Mouse (Mus musculus) liver, adult 2 months (tissue): ENCODE data around the gene Cela2a. TPM values are rescaled to one million over a fixed set of nuclear protein-coding genes. Genes with fewer than 3 reads are reported as not detected.

Experiments
- DNase-seq: peaks from one replicate; pipeline ENCODE4 v3.0.0-alpha.2; 2011; ENCODE audit warnings: low read depth, low spot score; ENCODE audit errors: extremely low read depth
- H3K27ac ChIP-seq: fragments of 200-500 bp; replicated peaks from 2 replicates; pipeline ENCODE4 v1.5.1; 2012; ENCODE audit warnings: low read depth, mild to moderate bottlenecking, control low read depth, inconsistent platforms, low read length; ENCODE audit not compliant: insufficient read depth
- H3K27me3 ChIP-seq: fragments of 200-500 bp; 2 replicates; pipeline ENCODE4 v1.6.1; 2012; ENCODE audit warnings: mild to moderate bottlenecking, moderate library complexity, low read length, inconsistent platforms; ENCODE audit not compliant: control insufficient read depth, insufficient read depth
- H3K36me3 ChIP-seq: fragments of 200-500 bp; 2 replicates; pipeline ENCODE4 v1.6.1; 2012; ENCODE audit warnings: low read length, inconsistent platforms; ENCODE audit not compliant: control insufficient read depth, insufficient read depth
- H3K4me1 ChIP-seq: fragments of 200-500 bp; 2 replicates; pipeline ENCODE4 v1.6.1; 2011; ENCODE audit warnings: low read length; ENCODE audit not compliant: control insufficient read depth, insufficient read depth
- H3K4me3 ChIP-seq: fragments of 200-500 bp; 2 replicates; pipeline ENCODE4 v1.5.1; 2011; ENCODE audit warnings: low read depth, mild to moderate bottlenecking, control low read depth, low read length, moderate library complexity; ENCODE audit not compliant: insufficient read depth
- H3K79me2 ChIP-seq: fragments of 200-500 bp; 2 replicates; pipeline ENCODE4 v1.6.1; 2012; ENCODE audit warnings: inconsistent platforms, mild to moderate bottlenecking, low read length, moderate library complexity; ENCODE audit not compliant: control insufficient read depth, insufficient read depth
- H3K9ac ChIP-seq: fragments of 200-500 bp; 2 replicates; pipeline ENCODE4 v1.6.1; 2012; ENCODE audit warnings: low read depth, mild to moderate bottlenecking, control low read depth, inconsistent platforms, low read length
- CTCF ChIP-seq: fragments of 200-500 bp; IDR thresholded peaks from 2 replicates; pipeline ENCODE4 v1.5.1; 2011; ENCODE audit warnings: low read depth, low read length, control low read depth
- POLR2A ChIP-seq: fragments of 200-500 bp; IDR thresholded peaks from 2 replicates; pipeline ENCODE4 v1.6.1; 2011; ENCODE audit warnings: low read length, control low read depth; ENCODE audit not compliant: insufficient read depth; ENCODE audit errors: extremely low read depth
- WGBS: fragments of 180-500 bp; shearing (Covaris S2); methylation state at CpG from one replicate; pipeline ENCODE4 v1.1.7; 2018; 5-methylcytosine and 5-hydroxymethylcytosine counted together
- polyA plus RNA-seq: library from polyadenylated mRNA; depleted of rRNA; stranded (reverse); fragments of >200 nt; gene quantifications from 2 replicates; pipeline ENCODE4 v1.2.3, GENCODE M21; 2012
- total RNA-seq: library from RNA; depleted of rRNA; stranded (reverse); fragments of >200 nt; gene quantifications from 2 replicates; pipeline ENCODE4 v1.2.3, GENCODE M21; 2014

Gene Cela2a
- total and polyA plus RNA-seq, 2 experiments = 4.8 to 238 TPM

- WGBS = under 1% methylated on average over 42 of the region's 42 CpGs
- peak within 1 kb of the TSS; percentile 82 for H3K27ac ChIP-seq
- peak within 1 kb of the TSS; percentile 75 for H3K4me3 ChIP-seq
- H3K4me1 ChIP-seq = peaks cover 20% of the 10 kb centered on the region
- DNase-seq = peak; percentile 99
- H3K36me3 ChIP-seq = no peaks in the 10 kb centered on the region
- TF ChIP-seq POLR2A = peak; percentile 91
- TF ChIP-seq CTCF = no peak
- peaks cover 1% of the 10 kb centered on the region; the same call in 1 of the 2 replicates for H3K79me2 ChIP-seq
- H3K9ac ChIP-seq = peak within 1 kb of the TSS; percentile 85
- H3K27me3 ChIP-seq = no peaks in the 10 kb centered on the region
Measured at GRCm38 (mm10) chr4:141790524-141790990, 35.4 kb downstream of the Cela2a start, which contains the start of gene Dnajc16. Gene Dnajc16 (minus strand): TSS chr4:141790931.

GRCm38 (mm10) chr4:141789564-141790218 lies 36.3 kb downstream of the Cela2a start:
- H3K27me3 ChIP-seq = no peaks in the 10 kb centered on the region
- H3K4me1 ChIP-seq = peaks cover 12% of the 10 kb centered on the region
- H3K9ac ChIP-seq = peak overlapping the region; percentile 85
- H3K36me3 ChIP-seq = no peaks in the 10 kb centered on the region
- no peak for DNase-seq
- H3K4me3 ChIP-seq = peak overlapping the region; percentile 75
- WGBS = 38% methylated on average over 3 of the region's 3 CpGs
- H3K27ac ChIP-seq = peak overlapping the region; percentile 45
- TF ChIP-seq POLR2A (no peak), CTCF (no peak)
- H3K79me2 ChIP-seq = peaks cover 2% of the 10 kb centered on the region; the same call in 1 of the 2 replicates

- Histone ChIP-seq H3K4me3 (no peak overlapping the region), H3K27ac (no peak overlapping the region), H3K36me3 (peaks cover 7% of the 10 kb centered on the region; the same call in 1 of the 2 replicates), H3K27me3 (no peaks in the 10 kb centered on the region), H3K4me1 (peaks cover 12% of the 10 kb centered on the region), H3K79me2 (peaks cover 2% of the 10 kb centered on the region; the same call in 1 of the 2 replicates), H3K9ac (no peak overlapping the region)
- TF ChIP-seq CTCF (no peak), POLR2A (no peak)
- DNase-seq = no peak
- 92% methylated on average over 7 of the region's 7 CpGs for WGBS
Measured at GRCm38 (mm10) chr4:141787462-141787861, 38.5 kb downstream of the Cela2a start.

- Histone ChIP-seq H3K4me3 (no peak overlapping the region), H3K79me2 (peaks cover 2% of the 10 kb centered on the region; the same call in 1 of the 2 replicates), H3K36me3 (peaks cover 10% of the 10 kb centered on the region; the same call in 1 of the 2 replicates), H3K4me1 (peaks cover 10% of the 10 kb centered on the region), H3K9ac (no peak overlapping the region), H3K27me3 (no peaks in the 10 kb centered on the region), H3K27ac (no peak overlapping the region)
- WGBS = 51% methylated on average over 6 of the region's 6 CpGs
- TF ChIP-seq POLR2A (no peak), CTCF (no peak)
- no peak for DNase-seq
Measured at GRCm38 (mm10) chr4:141787046-141787445, 38.9 kb downstream of the Cela2a start.

GRCm38 (mm10) chr4:141786141-141786540 lies 39.8 kb downstream of the Cela2a start:
- no peak for TF ChIP-seq POLR2A
- no peak for TF ChIP-seq CTCF
- 92% methylated on average over 13 of the region's 13 CpGs for WGBS
- Histone ChIP-seq H3K27me3 (no peaks in the 10 kb centered on the region), H3K36me3 (peaks cover 10% of the 10 kb centered on the region; the same call in 1 of the 2 replicates), H3K4me1 (peaks cover 4% of the 10 kb centered on the region; the same call in 1 of the 2 replicates), H3K4me3 (no peak overlapping the region), H3K9ac (no peak overlapping the region), H3K27ac (no peak overlapping the region), H3K79me2 (peaks cover 2% of the 10 kb centered on the region; the same call in 1 of the 2 replicates)
- no peak for DNase-seq

GRCm38 (mm10) chr4:141784835-141785234 lies 41.1 kb downstream of the Cela2a start:
- Histone ChIP-seq H3K79me2 (peaks cover 2% of the 10 kb centered on the region; the same call in 1 of the 2 replicates), H3K27ac (no peak overlapping the region), H3K36me3 (peaks cover 10% of the 10 kb centered on the region; the same call in 1 of the 2 replicates), H3K27me3 (no peaks in the 10 kb centered on the region), H3K4me1 (peaks cover 3% of the 10 kb centered on the region; the same call in 1 of the 2 replicates), H3K9ac (no peak overlapping the region), H3K4me3 (no peak overlapping the region)
- WGBS = 90% methylated on average over 5 of the region's 5 CpGs
- TF ChIP-seq CTCF = no peak
- TF ChIP-seq POLR2A = no peak
- DNase-seq = no peak
